Mouse (Mus musculus) limb, embryonic 12.5 days (tissue): ENCODE data around the gene Ankrd44. TPM values are rescaled to one million over a fixed set of nuclear protein-coding genes. Genes with fewer than 3 reads are reported as not detected.

ENCODE experiments used
- ATAC-seq: fragments of 200-750 bp; cut with Nextera tagmentation; 2 replicates; pipeline ENCODE4 v1.8.0; 2017; ENCODE audit warnings: low read depth, moderate TSS enrichment; ENCODE audit not compliant: insufficient number of reproducible peaks, insufficient read depth, low FRiP score, low TSS enrichment
- H3K27ac ChIP-seq: fragments of 300-500 bp; sonication (generic); 2 replicates; pipeline ENCODE4 v1.5.1; 2016; ENCODE audit warnings: mild to moderate bottlenecking, moderate library complexity
- H3K27me3 ChIP-seq: fragments of 300-500 bp; sonication (generic); 2 replicates; pipeline ENCODE4 v1.6.1; 2016; ENCODE audit warnings: mild to moderate bottlenecking, moderate library complexity
- H3K36me3 ChIP-seq: fragments of 300-500 bp; sonication (generic); 2 replicates; pipeline ENCODE4 v1.6.1; 2016; ENCODE audit warnings: mild to moderate bottlenecking, moderate library complexity
- H3K4me1 ChIP-seq: fragments of 300-500 bp; sonication (generic); replicated peaks from 2 replicates; pipeline ENCODE4 v1.6.1; 2016
- H3K4me2 ChIP-seq: fragments of 300-500 bp; sonication (generic); 2 replicates; pipeline ENCODE4 v1.6.1; 2016; ENCODE audit warnings: mild to moderate bottlenecking, moderate library complexity
- H3K4me3 ChIP-seq: fragments of 300-500 bp; sonication (generic); replicated peaks from 2 replicates; pipeline ENCODE4 v1.5.1; 2016; ENCODE audit warnings: mild to moderate bottlenecking
- H3K9ac ChIP-seq: fragments of 300-500 bp; sonication (generic); replicated peaks from 2 replicates; pipeline ENCODE4 v1.6.1; 2016; ENCODE audit warnings: mild to moderate bottlenecking, moderate library complexity
- H3K9me3 ChIP-seq: fragments of 300-500 bp; sonication (generic); 2 replicates; pipeline ENCODE4 v1.6.1; 2016; ENCODE audit warnings: mild to moderate bottlenecking, moderate library complexity
- WGBS: fragments of 180-500 bp; shearing (Covaris S2); methylation state at CpG from one replicate; pipeline ENCODE4 v1.1.7; 2016; 5-methylcytosine and 5-hydroxymethylcytosine counted together
- polyA plus RNA-seq: library from polyadenylated mRNA; unstranded; fragments of >200 nt; fragmentation: Nextera tagmentation; extraction: Ambion mirVana; gene quantifications from 2 replicates; pipeline ENCODE4 v1.2.1, GENCODE M21; 2016

The Ankrd44 gene
- polyA plus RNA-seq, 1 experiment from 2014 or later = 22.2 TPM

DNA sequence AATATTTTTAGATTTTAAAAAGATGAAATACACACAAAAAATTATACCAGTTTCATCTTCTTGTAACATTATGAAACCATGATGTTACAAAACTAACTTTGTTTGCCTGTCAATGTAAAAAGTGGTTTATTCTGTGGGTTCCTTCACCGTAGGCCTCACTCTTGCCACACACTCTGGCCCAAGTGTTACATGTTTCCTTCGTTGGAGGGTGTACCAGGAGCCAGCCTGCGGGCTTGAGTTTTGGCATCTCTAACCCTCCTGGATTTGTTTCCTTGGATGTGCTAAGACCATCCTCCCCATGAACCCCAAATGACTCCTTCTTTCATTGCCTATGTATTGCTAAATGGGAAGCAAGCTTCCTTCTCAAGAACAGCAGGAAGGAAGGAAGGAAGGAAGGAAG is 230.8 kb downstream of the Ankrd44 start:
- H3K4me2 ChIP-seq = no peak overlapping the region
- no peak overlapping the region for H3K4me3 ChIP-seq
- H3K9ac ChIP-seq = no peak overlapping the region
- no peaks in the 10 kb centered on the region for H3K27me3 ChIP-seq
- H3K36me3 ChIP-seq = no peaks in the 10 kb centered on the region
- no peak for ATAC-seq
- H3K9me3 ChIP-seq = no peaks in the 10 kb centered on the region
- H3K27ac ChIP-seq = no peak overlapping the region
- no peaks in the 10 kb centered on the region for H3K4me1 ChIP-seq
- WGBS = 93% methylated on average over 3 of the region's 3 CpGs

DNA sequence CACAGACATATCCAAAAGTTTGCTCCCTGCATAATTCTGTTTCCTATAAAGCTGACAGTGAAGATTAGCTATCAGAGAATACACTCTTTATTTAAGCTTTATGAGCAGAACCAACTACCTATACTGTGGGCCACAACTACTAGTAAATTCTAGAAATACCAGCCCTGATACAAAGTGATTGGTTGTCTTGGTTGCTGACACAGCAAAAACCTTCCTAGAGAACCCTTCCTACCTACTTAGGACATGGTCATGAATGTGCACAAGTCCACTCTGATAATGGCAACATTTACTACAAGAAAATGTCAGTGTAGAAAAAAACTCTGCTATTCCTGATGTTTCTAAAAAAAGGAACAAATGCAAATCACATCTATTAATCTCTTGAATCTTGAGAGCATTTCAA is 234.4 kb downstream of the Ankrd44 start:
- Histone ChIP-seq H3K4me3 (no peak overlapping the region), H3K9me3 (no peaks in the 10 kb centered on the region), H3K9ac (no peak overlapping the region), H3K27me3 (no peaks in the 10 kb centered on the region), H3K4me2 (no peak overlapping the region), H3K36me3 (no peaks in the 10 kb centered on the region), H3K4me1 (0 out of 2 replicates have a peak, but pooled peaks cover 2% of the 10 kb centered on the region), H3K27ac (no peak overlapping the region)
- ATAC-seq = no peak

DNA sequence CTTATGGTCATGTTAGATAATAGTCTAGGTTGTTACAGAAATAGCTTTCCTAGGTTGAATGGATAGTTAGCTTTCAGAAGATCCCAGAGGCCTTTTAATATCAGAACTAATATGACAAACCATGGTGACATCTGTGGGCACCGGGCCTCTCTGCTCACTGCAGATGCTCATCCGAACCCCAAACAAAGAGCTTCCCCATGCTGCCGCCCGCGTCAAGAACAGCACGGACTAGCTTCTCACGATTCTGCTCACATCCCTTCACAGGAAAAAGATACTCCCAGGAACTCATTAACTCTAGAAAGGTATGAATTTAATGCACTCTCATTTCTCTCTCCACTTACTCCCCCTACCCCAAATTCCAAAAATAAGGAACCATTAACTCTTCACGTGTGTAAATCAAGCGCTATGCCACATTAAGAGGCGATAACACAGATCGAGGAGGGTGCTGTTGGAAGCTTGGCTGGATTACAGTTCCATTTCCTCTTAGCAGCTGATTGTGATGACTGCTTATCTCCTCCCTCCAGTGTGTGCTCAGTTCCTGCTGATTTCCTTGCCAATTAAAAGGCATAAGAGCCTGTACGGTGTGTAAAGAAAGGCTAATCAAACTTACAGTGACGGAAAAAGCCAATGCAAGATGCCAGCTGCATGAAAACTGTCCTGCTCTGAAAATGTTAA is 235.8 kb downstream of the Ankrd44 start:
- Histone ChIP-seq H3K27me3 (no peaks in the 10 kb centered on the region), H3K9me3 (no peaks in the 10 kb centered on the region), H3K9ac (no peak overlapping the region), H3K36me3 (no peaks in the 10 kb centered on the region), H3K4me1 (0 out of 2 replicates have a peak, but pooled peaks cover 2% of the 10 kb centered on the region), H3K27ac (no peak overlapping the region), H3K4me2 (no peak overlapping the region), H3K4me3 (no peak overlapping the region)
- 78% methylated on average over 13 of the region's 13 CpGs for WGBS
- no peak for ATAC-seq

DNA sequence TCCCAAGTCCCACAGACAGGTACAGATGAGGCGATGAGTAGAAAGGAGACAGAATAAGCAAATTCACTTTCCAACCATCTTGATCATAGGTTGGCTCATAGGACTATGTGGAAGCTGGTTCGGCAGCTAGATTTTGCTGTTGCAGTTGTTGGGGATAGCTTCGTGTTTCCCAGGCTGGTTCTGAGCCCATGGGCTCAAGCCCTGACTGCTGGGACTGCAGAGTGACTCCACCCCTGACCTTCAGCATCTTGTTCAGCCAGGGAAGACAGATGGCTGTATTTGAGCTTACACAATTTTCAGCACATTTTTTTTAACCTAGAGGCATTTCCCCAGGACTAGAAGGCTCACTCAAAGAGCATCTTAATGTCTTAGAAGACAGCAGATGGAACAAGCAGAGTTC is 237.7 kb downstream of the Ankrd44 start:
- Histone ChIP-seq H3K9ac (no peak overlapping the region), H3K4me3 (no peak overlapping the region), H3K4me1 (0 out of 2 replicates have a peak, but pooled peaks cover 2% of the 10 kb centered on the region), H3K4me2 (no peak overlapping the region), H3K27me3 (no peaks in the 10 kb centered on the region), H3K27ac (0 out of 2 replicates have a peak overlapping the region, but pooled peaks have one; percentile 35), H3K36me3 (no peaks in the 10 kb centered on the region), H3K9me3 (no peaks in the 10 kb centered on the region)
- ATAC-seq = no peak
- 80% methylated on average over 3 of the region's 3 CpGs for WGBS

DNA sequence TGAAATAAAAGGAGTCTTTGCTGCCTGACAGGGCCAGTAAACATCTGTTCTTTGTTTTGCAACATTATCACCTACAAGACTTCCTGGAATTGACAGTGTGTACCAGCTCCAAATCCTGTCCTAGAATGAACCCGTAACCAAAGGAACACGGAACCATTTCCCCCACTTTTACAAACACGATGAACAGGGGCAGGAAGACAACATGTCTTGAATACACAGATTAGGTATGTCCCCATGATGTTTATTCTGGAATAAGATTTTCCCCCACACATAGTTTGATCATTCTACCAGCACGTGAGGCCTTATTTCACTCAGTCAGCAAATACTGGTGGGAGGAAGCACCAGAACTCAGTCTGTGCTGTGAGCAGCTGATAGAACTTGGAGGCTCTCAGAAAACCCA is 241.9 kb downstream of the Ankrd44 start:
- no peaks in the 10 kb centered on the region for H3K27me3 ChIP-seq
- no peaks in the 10 kb centered on the region for H3K9me3 ChIP-seq
- 70% methylated on average over 4 of the region's 4 CpGs for WGBS
- no peak overlapping the region for H3K4me2 ChIP-seq
- 0 out of 2 replicates have a peak, but pooled peaks cover 2% of the 10 kb centered on the region for H3K4me1 ChIP-seq
- no peak overlapping the region for H3K4me3 ChIP-seq
- no peak overlapping the region for H3K27ac ChIP-seq
- H3K9ac ChIP-seq = no peak overlapping the region
- no peak for ATAC-seq
- no peaks in the 10 kb centered on the region for H3K36me3 ChIP-seq

DNA sequence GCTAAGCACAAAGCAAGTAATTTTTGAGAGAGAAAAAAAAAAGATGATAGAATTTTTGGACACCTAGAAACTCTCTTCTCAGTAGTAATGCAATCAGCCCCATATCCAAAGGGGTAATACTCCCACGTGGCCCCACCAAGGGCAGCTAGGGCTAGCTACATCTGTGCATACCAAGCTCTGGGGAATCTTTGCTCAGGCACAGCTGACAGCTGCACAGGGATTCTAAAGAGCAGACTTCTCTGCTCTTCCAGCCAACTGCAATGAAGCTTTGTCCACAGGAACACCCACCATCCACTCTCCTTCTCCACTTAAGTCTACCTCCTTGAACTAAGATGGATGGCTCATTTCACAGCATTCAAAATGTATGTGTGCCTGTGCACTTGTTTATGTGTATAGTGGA is 246.6 kb downstream of the Ankrd44 start:
- H3K36me3 ChIP-seq = no peaks in the 10 kb centered on the region
- no peaks in the 10 kb centered on the region for H3K27me3 ChIP-seq
- no peaks in the 10 kb centered on the region for H3K9me3 ChIP-seq
- 80% methylated on average over 1 of the region's 1 CpGs for WGBS
- no peak overlapping the region for H3K9ac ChIP-seq
- no peak overlapping the region for H3K4me3 ChIP-seq
- H3K27ac ChIP-seq = no peak overlapping the region
- H3K4me2 ChIP-seq = no peak overlapping the region
- no peak for ATAC-seq
- no peaks in the 10 kb centered on the region for H3K4me1 ChIP-seq

DNA sequence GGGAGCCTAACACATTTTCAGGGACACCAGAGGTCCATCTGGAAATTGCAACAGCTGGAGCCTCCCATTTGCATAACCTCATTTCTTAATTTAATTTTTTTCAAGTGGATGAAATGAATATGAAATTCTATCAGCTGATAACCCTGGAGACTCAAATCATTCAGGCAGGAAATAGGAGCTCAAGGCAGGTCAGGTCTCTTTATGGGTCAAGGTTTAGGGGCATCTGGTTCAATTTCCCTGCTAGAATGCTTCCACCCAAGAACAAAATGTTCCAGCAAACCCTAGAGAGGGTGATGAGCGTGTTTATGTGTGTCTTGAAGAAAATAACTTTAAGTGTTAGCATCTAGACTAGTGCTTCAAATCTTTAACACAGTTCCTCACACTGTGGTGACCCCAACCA is 248.2 kb downstream of the Ankrd44 start:
- Histone ChIP-seq H3K4me1 (no peaks in the 10 kb centered on the region), H3K27ac (no peak overlapping the region), H3K9ac (no peak overlapping the region), H3K4me2 (no peak overlapping the region), H3K27me3 (no peaks in the 10 kb centered on the region), H3K4me3 (no peak overlapping the region), H3K9me3 (no peaks in the 10 kb centered on the region), H3K36me3 (no peaks in the 10 kb centered on the region)
- WGBS = 69% methylated on average over 1 of the region's 1 CpGs
- ATAC-seq = no peak

DNA sequence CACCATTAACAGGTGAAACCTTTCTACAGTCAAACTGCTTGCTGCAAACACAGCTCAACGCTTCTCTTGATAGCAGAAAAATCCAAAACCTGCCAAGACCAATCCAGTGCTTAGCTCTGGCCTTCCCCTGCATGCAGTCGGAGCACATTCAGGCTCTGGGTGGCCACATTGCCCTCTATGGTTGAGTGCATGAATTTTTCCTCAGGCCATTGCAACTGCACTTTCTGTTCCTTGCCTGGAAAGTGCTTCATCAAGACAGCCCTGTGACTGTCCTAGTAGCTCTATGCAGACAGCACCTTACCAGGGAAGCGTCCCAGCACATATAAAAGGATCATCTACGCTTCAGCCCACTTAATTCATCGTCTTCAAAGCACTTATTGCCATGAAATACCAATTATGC is 250.7 kb downstream of the Ankrd44 start:
- Histone ChIP-seq H3K4me2 (no peak overlapping the region), H3K4me3 (no peak overlapping the region), H3K27ac (no peak overlapping the region), H3K4me1 (no peaks in the 10 kb centered on the region), H3K36me3 (no peaks in the 10 kb centered on the region), H3K9me3 (no peaks in the 10 kb centered on the region), H3K27me3 (no peaks in the 10 kb centered on the region), H3K9ac (no peak overlapping the region)
- no peak for ATAC-seq
- 86% methylated on average over 5 of the region's 5 CpGs for WGBS

DNA sequence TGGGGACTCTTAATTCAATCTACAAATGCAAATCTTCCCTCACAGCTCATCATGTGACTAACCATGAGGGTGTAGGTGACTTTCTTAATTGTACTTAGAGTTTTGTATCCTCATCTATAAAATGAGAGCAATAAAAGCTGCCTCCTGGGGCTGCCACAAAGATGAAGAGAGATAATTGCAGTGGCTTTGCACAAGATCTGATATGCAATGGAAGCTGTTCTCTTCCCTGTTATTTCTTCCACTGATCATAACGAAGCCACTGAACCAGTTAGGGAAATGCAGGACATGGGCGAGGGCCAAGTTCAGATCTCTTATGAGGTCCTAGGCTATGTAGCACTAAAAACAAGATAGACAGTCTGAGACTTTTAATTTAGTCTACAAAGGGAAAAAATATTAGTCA is 258.2 kb downstream of the Ankrd44 start:
- Histone ChIP-seq H3K4me2 (no peak overlapping the region), H3K4me1 (no peaks in the 10 kb centered on the region), H3K9ac (no peak overlapping the region), H3K27me3 (no peaks in the 10 kb centered on the region), H3K36me3 (no peaks in the 10 kb centered on the region), H3K27ac (no peak overlapping the region), H3K9me3 (no peaks in the 10 kb centered on the region), H3K4me3 (no peak overlapping the region)
- 64% methylated on average over 2 of the region's 2 CpGs for WGBS
- no peak for ATAC-seq

DNA sequence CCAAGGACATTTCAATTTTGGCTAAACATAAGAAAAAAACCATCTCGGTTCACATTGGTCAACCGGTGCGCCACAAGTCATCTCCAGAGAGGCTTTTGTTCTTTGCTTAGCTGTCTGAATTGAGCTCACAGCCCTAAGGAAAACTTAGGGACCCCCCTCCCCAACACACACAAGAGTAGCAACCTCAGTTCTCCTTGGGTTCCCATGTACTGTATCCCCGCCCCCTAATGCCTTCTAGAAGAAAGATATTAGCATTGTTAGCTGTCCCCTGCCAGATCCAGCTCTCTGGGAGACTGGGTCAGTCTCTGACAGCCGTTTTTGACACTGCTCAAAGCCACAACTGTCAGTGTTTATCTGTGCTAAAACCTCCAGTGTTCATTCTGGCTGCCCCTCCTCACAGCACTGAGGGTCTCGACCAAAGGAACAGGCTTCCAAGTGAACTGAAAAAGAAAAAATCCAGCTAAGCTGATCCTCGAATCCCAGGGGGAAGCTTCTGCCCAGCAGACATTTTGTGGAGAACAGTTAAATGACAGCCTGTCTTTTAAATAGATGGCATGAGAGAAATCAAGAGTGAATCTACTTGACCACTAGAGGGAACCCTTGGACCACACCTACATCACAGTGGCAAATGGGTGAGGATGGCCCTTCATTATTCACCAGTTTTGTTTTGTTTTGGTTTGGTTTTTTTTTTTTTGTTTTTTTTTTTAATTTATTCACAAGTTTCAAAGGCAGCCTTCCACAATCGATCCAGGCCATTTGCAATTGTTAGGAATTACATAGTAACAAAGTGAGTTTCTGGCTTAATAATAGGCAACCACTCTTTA is 260.4 kb downstream of the Ankrd44 start:
- Histone ChIP-seq H3K27me3 (no peaks in the 10 kb centered on the region), H3K4me3 (no peak overlapping the region), H3K36me3 (peaks cover 3% of the 10 kb centered on the region), H3K9ac (no peak overlapping the region), H3K4me2 (no peak overlapping the region), H3K4me1 (no peaks in the 10 kb centered on the region), H3K27ac (no peak overlapping the region), H3K9me3 (no peaks in the 10 kb centered on the region)
- 68% methylated on average over 8 of the region's 8 CpGs for WGBS
- ATAC-seq = no peak

DNA sequence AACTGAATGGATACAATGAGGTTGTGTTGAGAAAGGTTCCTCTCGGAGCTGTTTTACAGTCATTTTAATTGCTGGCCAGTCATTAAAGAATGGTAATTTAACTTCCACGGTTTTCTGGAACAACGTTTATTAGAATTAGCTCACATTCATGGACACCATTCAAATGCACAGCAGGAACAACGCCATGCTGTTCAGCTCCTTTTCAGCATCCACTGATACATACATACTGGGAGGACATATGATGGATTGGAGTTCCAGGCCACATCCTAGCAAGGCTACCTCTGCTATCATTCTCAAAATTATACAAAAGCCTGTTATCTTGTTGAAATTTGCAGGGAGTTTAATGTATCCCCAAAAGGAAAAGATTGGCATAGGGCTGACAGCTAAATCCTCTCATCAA is 261.1 kb downstream of the Ankrd44 start:
- H3K9ac ChIP-seq = no peak overlapping the region
- no peak overlapping the region for H3K4me3 ChIP-seq
- peaks cover 6% of the 10 kb centered on the region for H3K36me3 ChIP-seq
- WGBS = 71% methylated on average over 4 of the region's 4 CpGs
- no peaks in the 10 kb centered on the region for H3K9me3 ChIP-seq
- H3K27ac ChIP-seq = no peak overlapping the region
- no peaks in the 10 kb centered on the region for H3K4me1 ChIP-seq
- no peak overlapping the region for H3K4me2 ChIP-seq
- ATAC-seq = no peak
- no peaks in the 10 kb centered on the region for H3K27me3 ChIP-seq
